Mouse (Mus musculus) left cerebral cortex, adult 2 months (tissue): ENCODE results near the gene Tmem110. TPM values are rescaled to one million over a fixed set of nuclear protein-coding genes. Genes with fewer than 3 reads are reported as not detected.
A peak's percentile ranks its signal among the peaks of the same experiment; 100 is the strongest.

ENCODE experiments used
- DNase-seq, 2 experiments: peaks; one replicate each; pipeline ENCODE4 v3.0.0; 2021 to 2022; ENCODE audit warnings: low spot score in 2 of 2, mixed read lengths in 1 of 2; ENCODE audit errors: extremely low spot score in 1 of 2
- H3K27ac ChIP-seq: fragments of 200-600 bp; 2 replicates; pipeline ENCODE4 v1.8.1; 2022
- H3K4me3 ChIP-seq: fragments of 200-600 bp; 2 replicates; pipeline ENCODE4 v1.8.1; 2022
- CTCF ChIP-seq: fragments of 200-600 bp; IDR thresholded peaks from 2 replicates; pipeline ENCODE4 v1.8.1; 2022; ENCODE audit warnings: antibody characterized with exemption, mild to moderate bottlenecking, moderate library complexity
- intact Hi-C: fragments of 180-260 bp; cut with DNase I; formaldehyde crosslinking; loops from one replicate; pipeline ENCODE4 v1.15.1; 2025
- total RNA-seq, 2 experiments: library from RNA; stranded (reverse); gene quantifications; 2 replicates each; pipeline ENCODE4 v1.2.3; 2021

The Tmem110 gene
- total RNA-seq, 2 experiments from 2014 or later: 22.9 to 24.1 TPM

- intact Hi-C loops: no loop called here
- TF ChIP-seq CTCF: no peak
- DNase-seq: no peak
- H3K27ac ChIP-seq: no peak overlapping the region
- no peak overlapping the region for H3K4me3 ChIP-seq
Measured at GRCm38 (mm10) chr14:30880251-30880650, 54.9 kb downstream of the Tmem110 start.

DNA sequence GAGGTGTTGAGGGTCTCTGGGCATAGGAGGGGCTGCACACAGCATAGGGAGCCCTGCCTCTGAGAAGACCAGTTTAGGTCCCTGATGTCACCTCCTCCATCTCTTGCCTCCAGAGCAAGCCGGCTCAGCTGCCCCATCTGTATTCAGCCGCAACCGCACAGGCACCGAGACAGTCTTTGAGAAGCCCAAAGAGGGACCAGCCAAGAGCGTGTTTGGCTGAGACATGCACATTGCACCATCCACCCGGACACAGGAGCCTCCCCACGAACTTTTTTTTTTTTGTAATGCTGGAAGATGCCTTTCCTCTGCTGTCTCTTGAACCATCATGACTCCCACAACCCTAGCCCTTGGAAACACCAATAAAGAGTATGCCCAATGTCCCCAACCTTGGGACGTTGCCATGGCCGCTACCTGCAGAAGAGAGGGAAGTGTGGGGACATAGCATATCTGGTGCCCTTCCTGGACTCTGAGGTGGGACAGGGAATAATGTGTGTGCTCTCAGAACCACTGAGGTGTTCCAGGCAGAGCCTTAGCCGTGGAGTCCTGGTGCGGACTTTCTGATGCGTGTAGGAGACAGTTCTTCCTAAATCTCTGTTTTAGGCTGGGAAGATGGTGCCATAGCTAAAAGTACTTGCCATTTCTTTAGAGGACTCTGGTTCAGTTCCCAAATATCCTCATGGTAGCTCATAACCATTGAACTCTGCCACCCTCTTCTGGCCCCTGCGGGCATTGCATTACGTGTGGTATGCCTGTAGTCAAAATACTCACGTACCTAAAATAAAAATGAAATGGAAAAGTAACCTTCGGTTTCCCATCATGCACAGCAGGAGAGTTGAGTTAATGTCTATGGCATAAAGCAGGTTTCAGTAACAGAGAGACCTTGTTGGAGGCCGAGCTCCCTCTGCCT is 55.7 kb downstream of the Tmem110 start:
- no peak overlapping the region for H3K4me3 ChIP-seq
- no peak overlapping the region for H3K27ac ChIP-seq
- intact Hi-C loops: no loop called here
- peak in 1 of 2 experiments; percentile 55 for DNase-seq
- TF ChIP-seq CTCF: peak; percentile 73

DNA sequence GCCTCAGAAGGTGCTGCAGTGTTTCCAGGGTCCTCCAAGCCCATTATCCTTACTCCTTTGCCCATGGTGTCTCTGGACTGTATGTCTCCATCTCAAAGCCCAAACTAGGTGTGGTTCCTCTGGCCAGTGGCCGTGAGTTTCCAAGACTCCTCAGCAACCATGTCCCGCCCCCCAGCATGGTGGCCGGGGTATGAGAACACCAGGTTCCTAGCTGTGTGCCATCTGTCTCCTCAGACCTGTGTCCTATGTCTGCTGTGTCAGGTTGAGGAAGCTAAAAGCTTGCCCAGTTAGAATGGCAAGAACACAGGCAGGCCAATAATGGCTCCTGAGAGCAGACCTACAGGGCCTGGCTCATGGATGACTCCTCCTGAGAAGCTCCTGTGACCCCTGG is 56.3 kb downstream of the Tmem110 start:
- intact Hi-C loops: no loop called here
- Histone ChIP-seq H3K4me3 (no peak overlapping the region), H3K27ac (no peak overlapping the region)
- no peak for DNase-seq
- no peak for TF ChIP-seq CTCF

GRCm38 (mm10) chr14:30885298-30885697 is 59.9 kb downstream of the Tmem110 start:
- H3K27ac ChIP-seq: no peak overlapping the region
- intact Hi-C loops: no loop called here
- DNase-seq: no peak
- no peak overlapping the region for H3K4me3 ChIP-seq
- no peak for TF ChIP-seq CTCF

DNA sequence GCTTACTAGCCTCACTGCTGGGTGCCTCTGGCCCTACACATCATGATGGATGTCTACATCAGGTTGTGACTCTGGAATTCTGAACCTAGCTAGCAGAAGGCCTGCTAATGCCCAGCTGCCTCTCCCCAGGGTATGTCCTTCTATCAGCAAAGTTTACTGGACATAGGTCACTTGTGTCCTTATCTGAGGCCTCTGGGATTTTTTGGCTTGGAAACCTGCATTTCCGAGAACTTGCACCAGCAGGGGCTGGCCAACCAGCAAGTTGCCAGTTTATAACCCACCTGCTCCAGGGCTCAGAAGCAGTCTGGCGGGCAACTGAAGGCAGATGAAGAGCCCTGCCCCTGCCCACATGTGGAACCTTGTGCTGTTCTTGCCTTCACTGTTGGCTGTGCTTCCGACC is 60.8 kb downstream of the Tmem110 start, which contains the start of gene Itih4:
TSS of gene Itih4 (plus strand) at position 273 of the 400 bp plus-strand sequence.
- TF ChIP-seq CTCF: no peak
- no peak within 1 kb of the TSS for H3K27ac ChIP-seq
- no peak for DNase-seq
- intact Hi-C loops: no loop called here
- no peak within 1 kb of the TSS for H3K4me3 ChIP-seq

- intact Hi-C loops: no loop called here
- DNase-seq: no peak
- no peak overlapping the region for H3K4me3 ChIP-seq
- TF ChIP-seq CTCF: peak; percentile 25
- no peak overlapping the region for H3K27ac ChIP-seq
Measured at GRCm38 (mm10) chr14:30888271-30888732, 62.9 kb downstream of the Tmem110 start.

GRCm38 (mm10) chr14:30899972-30900371 is 74.6 kb downstream of the Tmem110 start:
- intact Hi-C loops: no loop called here
- no peak overlapping the region for H3K27ac ChIP-seq
- H3K4me3 ChIP-seq: no peak overlapping the region
- no peak for TF ChIP-seq CTCF
- no peak for DNase-seq

DNA sequence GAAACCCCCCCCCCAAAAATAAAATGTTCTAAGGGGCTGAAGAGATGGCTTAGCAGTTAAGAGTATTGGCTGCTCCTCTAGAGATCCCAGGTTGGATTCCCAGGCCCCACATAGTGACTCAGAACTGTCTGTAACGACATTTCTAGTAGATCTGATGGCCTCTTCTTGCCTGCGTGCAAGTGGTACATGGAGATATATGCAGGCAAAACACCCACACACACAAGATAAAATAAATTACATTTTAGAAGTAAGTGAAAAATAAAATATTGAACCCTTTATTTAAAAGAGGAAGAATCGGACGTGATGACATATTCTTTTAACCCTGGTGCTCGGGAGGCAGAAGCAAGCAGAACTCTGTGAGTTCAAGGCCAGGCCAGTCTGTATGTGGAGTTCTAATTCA is 77.2 kb downstream of the Tmem110 start:
- no peak for TF ChIP-seq CTCF
- H3K27ac ChIP-seq: no peak overlapping the region
- intact Hi-C loops: no loop called here
- no peak for DNase-seq
- H3K4me3 ChIP-seq: no peak overlapping the region

DNA sequence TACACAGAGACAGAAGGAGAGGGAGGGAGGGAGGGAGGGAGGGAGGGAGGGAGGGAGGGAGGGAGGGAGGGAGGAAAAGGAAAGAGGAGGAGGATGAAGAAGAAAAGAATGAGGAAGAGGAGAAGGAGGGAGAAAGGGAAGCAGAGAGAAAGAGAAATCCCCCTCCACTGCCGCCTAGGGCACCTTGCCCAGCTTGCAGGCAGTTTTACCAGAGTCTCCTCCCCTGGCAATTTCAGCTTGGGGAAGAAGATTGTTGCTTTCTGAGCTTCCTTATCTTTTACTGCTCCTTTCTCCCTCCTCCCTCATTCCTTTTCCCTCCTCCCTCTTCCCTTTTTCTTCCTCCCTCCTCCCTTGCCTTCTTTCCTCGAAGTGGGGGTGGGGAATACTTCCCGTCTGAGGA is 77.6 kb downstream of the Tmem110 start:
- intact Hi-C loops: no loop called here
- no peak for TF ChIP-seq CTCF
- no peak overlapping the region for H3K4me3 ChIP-seq
- no peak for DNase-seq
- no peak overlapping the region for H3K27ac ChIP-seq

DNA sequence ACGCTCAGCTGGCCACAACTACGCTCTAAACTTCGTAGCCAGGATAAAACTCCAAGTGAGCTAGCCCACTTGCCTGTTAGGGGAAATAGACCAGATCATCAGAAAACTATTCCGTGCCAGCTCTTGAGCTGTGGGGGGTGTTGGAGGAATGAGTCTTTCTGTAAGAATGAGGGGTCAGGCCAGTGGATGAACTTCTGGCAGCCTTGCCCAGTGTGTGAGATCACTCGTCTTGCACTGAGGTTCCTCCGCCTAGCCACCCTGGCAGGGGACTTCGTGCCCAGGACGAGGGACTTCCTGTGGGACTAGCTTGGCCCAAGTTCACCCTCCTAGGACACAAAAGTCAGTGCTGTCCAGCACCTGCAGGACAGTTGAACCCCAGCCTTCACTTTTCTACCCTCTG is 78.9 kb downstream of the Tmem110 start:
- Histone ChIP-seq H3K27ac (no peak overlapping the region), H3K4me3 (no peak overlapping the region)
- TF ChIP-seq CTCF: no peak
- DNase-seq: no peak
- intact Hi-C loops: no loop called here

- TF ChIP-seq CTCF: no peak
Measured at GRCm38 (mm10) chr14:30906001-30906400, 80.6 kb downstream of the Tmem110 start.

DNA sequence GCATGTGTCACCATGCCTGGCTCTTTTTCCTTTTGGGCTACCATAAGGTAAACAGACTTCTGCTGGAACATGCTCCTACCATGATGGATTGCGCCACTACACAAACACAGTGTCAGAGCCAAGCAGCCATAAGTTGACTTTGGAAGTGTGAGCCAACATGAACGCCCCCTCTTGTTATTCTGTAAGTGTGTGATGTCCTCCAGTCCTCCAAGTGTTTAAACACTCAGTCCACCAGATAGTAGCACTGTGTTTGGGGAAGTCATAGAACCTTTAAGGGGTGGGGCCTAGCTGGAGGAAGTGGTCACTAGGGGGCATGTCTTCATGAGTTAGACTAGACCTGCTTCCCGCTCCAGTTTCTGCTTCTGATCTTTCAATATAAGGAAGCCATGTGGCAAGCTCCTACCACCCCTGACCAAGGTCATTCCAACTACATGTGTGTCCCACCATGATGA is 82.5 kb downstream of the Tmem110 start:
- TF ChIP-seq CTCF: no peak
- no peak for DNase-seq
- intact Hi-C loops: no loop called here
- Histone ChIP-seq H3K27ac (no peak overlapping the region), H3K4me3 (no peak overlapping the region)

More at GRCm38 (mm10) chr14:30906001-30906400, 80.6 kb downstream of the Tmem110 start:
- intact Hi-C loops: no loop called here
- no peak for DNase-seq
- no peak overlapping the region for H3K27ac ChIP-seq
- H3K4me3 ChIP-seq: no peak overlapping the region

DNA sequence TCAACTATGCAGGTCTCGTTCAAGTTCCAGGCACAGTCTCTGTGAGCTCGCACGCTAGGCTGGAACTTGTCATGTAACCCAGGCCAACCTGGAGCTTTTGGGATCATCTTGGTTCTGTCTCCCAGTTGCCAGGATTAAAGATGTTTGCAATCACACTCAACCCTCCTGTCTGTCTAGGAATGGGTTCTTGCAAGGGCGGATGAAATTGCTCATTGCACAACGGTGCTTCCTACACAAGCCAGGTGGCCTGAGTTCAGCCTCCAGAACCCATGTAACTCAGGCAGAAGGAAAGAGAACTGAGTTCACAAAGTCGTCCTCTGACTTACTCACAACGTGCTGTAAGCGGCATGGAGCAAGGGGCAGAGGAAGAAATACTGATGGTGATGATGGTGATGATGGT is 85.8 kb downstream of the Tmem110 start:
- no peak for DNase-seq
- intact Hi-C loops: no loop called here
- no peak overlapping the region for H3K27ac ChIP-seq
- H3K4me3 ChIP-seq: no peak overlapping the region
- TF ChIP-seq CTCF: no peak
